Mouse (Mus musculus) heart, embryonic 13.5 days (tissue): ENCODE measurements around the gene Hs1bp3. TPM values are rescaled to one million over a fixed set of nuclear protein-coding genes. Genes with fewer than 3 reads are reported as not detected.

ENCODE experiments used
- ATAC-seq: fragments of 200-750 bp; cut with Nextera tagmentation; 2 replicates; pipeline ENCODE4 v1.8.0; 2017; ENCODE audit warnings: moderate TSS enrichment; ENCODE audit not compliant: insufficient number of reproducible peaks, low FRiP score, low TSS enrichment; ENCODE audit errors: extremely low read depth
- H3K27ac ChIP-seq: fragments of 300-500 bp; sonication (generic); replicated peaks from 2 replicates; pipeline ENCODE4 v1.5.1; 2015; ENCODE audit warnings: moderate library complexity, mild to moderate bottlenecking, inconsistent platforms
- H3K27me3 ChIP-seq: fragments of 300-500 bp; sonication (generic); replicated peaks from 2 replicates; pipeline ENCODE4 v1.6.1; 2015; ENCODE audit warnings: mild to moderate bottlenecking, inconsistent platforms
- H3K36me3 ChIP-seq: fragments of 300-500 bp; sonication (generic); 2 replicates; pipeline ENCODE4 v1.6.1; 2015; ENCODE audit warnings: mild to moderate bottlenecking, inconsistent platforms
- H3K4me1 ChIP-seq: fragments of 300-500 bp; sonication (generic); 2 replicates; pipeline ENCODE4 v1.6.1; 2015; ENCODE audit warnings: inconsistent platforms
- H3K4me2 ChIP-seq: fragments of 300-500 bp; sonication (generic); 2 replicates; pipeline ENCODE4 v1.6.1; 2015; ENCODE audit warnings: inconsistent platforms, mild to moderate bottlenecking, moderate library complexity
- H3K4me3 ChIP-seq: fragments of 300-500 bp; sonication (generic); 2 replicates; pipeline ENCODE4 v1.5.1; 2015; ENCODE audit warnings: moderate library complexity, mild to moderate bottlenecking, inconsistent platforms
- H3K9ac ChIP-seq: fragments of 300-500 bp; sonication (generic); 2 replicates; pipeline ENCODE4 v1.6.1; 2015; ENCODE audit warnings: inconsistent platforms, mild to moderate bottlenecking, moderate library complexity
- H3K9me3 ChIP-seq: fragments of 300-500 bp; sonication (generic); 2 replicates; pipeline ENCODE4 v1.6.1; 2016; ENCODE audit warnings: inconsistent platforms
- WGBS: fragments of 180-500 bp; shearing (Covaris S2); methylation state at CpG from one replicate; pipeline ENCODE4 v1.1.7; 2015; ENCODE audit warnings: mixed read lengths; 5-methylcytosine and 5-hydroxymethylcytosine counted together
- polyA plus RNA-seq: library from polyadenylated mRNA; unstranded; fragments of >200 nt; fragmentation: Nextera tagmentation; extraction: Ambion mirVana; gene quantifications from 2 replicates; pipeline ENCODE4 v1.2.1, GENCODE M21; 2015

Gene Hs1bp3
- polyA plus RNA-seq, 1 experiment from 2014 or later = 14.3 TPM

DNA sequence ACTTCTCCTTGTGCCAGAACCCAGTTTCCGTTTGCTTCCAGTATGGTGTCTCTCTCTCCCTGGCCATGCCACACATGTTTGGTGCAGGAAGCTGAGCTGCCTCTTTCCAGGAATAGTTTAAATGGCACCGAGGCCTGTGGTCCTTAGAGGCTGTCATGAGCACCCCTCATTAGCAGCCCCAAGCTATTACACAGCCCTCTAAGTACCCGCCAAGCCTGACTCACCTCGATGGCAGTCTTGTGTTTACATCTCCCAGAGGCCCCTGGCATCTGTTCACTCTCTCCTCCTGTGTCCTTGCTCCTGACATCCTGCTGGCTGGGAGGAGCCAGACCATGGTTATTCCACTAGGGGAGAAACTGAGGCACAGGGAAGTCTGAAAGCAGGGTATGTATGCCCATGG is 25.3 kb downstream of the Hs1bp3 start:
- ATAC-seq = no peak
- Histone ChIP-seq H3K27me3 (no peaks in the 10 kb centered on the region), H3K4me2 (no peak overlapping the region), H3K4me1 (peaks cover 45% of the 10 kb centered on the region), H3K9me3 (no peaks in the 10 kb centered on the region), H3K36me3 (peaks cover 65% of the 10 kb centered on the region), H3K9ac (peak overlapping the region; percentile 54; the same call in 1 of the 2 replicates), H3K4me3 (no peak overlapping the region), H3K27ac (peak overlapping the region; percentile 75)
- 35% methylated on average over 4 of the region's 4 CpGs for WGBS

DNA sequence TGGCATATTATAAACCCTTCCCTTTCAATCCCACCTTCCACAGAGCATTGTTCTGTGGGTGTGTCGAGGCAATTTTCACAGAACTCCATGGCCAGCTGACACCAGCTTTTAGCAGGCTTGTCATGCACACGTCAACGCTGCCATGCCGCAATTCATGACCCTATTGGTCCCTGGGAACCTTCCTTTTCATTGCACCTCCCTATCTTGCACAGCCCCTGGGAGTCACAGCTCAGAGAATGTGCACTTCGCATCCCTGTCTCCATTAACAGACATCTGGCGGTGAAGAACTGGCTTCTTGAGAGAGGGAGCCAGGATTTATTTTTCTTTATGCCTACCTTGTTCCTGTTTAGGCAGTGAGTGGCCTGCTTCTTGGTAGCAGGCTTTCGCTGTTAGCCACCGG is 25.7 kb downstream of the Hs1bp3 start:
- Histone ChIP-seq H3K4me2 (no peak overlapping the region), H3K4me1 (peaks cover 41% of the 10 kb centered on the region), H3K27me3 (no peaks in the 10 kb centered on the region), H3K9ac (peak overlapping the region; percentile 53; the same call in 1 of the 2 replicates), H3K27ac (peak overlapping the region; percentile 75), H3K9me3 (no peaks in the 10 kb centered on the region), H3K4me3 (no peak overlapping the region), H3K36me3 (peaks cover 65% of the 10 kb centered on the region)
- WGBS = 50% methylated on average over 8 of the region's 8 CpGs
- ATAC-seq = no peak

DNA sequence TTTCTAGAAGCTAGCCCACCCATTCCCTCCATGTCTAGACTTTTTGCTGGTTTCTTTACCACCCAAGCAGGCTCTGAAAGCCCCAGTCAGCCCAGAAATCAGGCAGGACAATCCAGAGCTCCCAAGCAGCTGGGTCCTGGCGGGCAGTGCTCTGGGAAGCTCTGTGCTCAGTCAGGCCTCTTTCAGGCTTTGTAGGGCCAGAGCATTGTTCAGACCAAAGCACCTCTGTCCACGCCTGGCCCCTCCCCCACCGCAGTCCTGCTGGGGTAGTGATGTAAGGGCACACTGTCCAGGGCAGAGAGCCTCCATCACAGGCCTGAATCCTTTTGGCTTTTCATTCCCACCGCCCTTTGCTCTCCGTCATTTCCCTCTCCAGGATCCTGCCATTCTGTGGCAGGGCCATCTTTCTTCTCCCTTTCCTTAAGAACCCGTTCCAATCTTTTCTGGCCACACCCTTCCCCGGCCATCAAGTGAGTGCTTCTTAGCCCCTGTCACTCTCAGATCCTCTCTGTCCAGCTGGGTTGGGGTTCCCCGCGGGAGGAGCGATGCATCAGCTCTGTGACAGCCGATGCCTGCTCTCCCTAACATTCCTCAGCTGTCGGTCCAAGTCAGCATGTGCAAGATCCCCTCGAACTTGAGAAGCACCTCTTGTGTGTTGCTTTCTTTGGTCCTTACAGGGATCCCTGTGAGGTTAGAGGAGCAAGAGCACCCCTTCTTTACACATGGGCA is 26.5 kb downstream of the Hs1bp3 start:
- Histone ChIP-seq H3K9ac (peak overlapping the region; percentile 53; the same call in 1 of the 2 replicates), H3K9me3 (no peaks in the 10 kb centered on the region), H3K36me3 (peaks cover 65% of the 10 kb centered on the region), H3K4me3 (no peak overlapping the region), H3K4me2 (no peak overlapping the region), H3K27ac (peak overlapping the region; percentile 75; the same call in 1 of the 2 replicates), H3K4me1 (peaks cover 37% of the 10 kb centered on the region), H3K27me3 (no peaks in the 10 kb centered on the region)
- ATAC-seq = no peak
- WGBS = 43% methylated on average over 13 of the region's 13 CpGs

DNA sequence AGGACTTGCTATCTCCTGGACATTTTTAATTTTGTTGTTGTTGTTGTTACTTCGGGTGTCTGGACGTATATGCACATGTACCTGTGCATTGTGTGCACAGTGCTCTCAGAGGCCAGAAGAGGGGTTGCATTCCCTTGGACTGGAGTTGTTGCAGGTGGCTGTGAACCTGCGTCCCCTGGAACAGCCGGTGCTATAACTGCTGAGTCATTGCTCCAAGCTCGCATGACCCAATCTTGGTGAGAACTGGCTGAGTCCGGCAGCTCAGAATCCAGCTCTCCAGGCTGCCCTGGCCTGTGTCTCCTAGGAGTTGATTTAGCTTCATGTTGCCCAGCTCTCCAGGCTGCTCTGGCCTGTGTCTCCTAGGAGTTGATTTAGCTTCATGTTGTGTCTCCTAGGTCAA is 27.8 kb downstream of the Hs1bp3 start:
- 83% methylated on average over 6 of the region's 6 CpGs for WGBS
- ATAC-seq = no peak
- H3K4me1 ChIP-seq = peaks cover 44% of the 10 kb centered on the region
- H3K36me3 ChIP-seq = peaks cover 56% of the 10 kb centered on the region
- no peak overlapping the region for H3K9ac ChIP-seq
- no peaks in the 10 kb centered on the region for H3K9me3 ChIP-seq
- no peaks in the 10 kb centered on the region for H3K27me3 ChIP-seq
- no peak overlapping the region for H3K27ac ChIP-seq
- no peak overlapping the region for H3K4me3 ChIP-seq
- no peak overlapping the region for H3K4me2 ChIP-seq

DNA sequence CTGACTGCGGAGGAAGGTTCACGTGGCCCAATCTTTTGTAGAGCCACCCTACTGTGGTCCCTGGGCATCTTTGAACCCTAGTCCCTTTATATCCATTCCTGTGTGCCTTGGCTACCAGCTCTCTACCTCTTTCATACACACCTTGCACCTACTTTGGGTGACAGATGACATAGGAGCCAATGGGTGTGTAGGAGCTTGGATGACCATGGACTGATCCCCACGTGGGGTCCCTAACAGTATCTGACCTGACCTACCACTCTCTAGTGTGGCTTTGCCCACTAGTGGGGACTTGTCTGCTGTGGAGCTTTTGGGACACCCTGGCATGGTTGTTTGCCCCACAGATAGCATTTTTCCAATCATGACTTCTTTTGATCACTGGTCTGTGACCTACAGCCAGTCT is 30.1 kb downstream of the Hs1bp3 start:
- no peaks in the 10 kb centered on the region for H3K9me3 ChIP-seq
- H3K4me1 ChIP-seq = peaks cover 30% of the 10 kb centered on the region
- no peaks in the 10 kb centered on the region for H3K27me3 ChIP-seq
- 83% methylated on average over 3 of the region's 3 CpGs for WGBS
- H3K4me3 ChIP-seq = no peak overlapping the region
- no peak overlapping the region for H3K27ac ChIP-seq
- H3K4me2 ChIP-seq = no peak overlapping the region
- no peak overlapping the region for H3K9ac ChIP-seq
- peaks cover 38% of the 10 kb centered on the region for H3K36me3 ChIP-seq
- ATAC-seq = no peak

DNA sequence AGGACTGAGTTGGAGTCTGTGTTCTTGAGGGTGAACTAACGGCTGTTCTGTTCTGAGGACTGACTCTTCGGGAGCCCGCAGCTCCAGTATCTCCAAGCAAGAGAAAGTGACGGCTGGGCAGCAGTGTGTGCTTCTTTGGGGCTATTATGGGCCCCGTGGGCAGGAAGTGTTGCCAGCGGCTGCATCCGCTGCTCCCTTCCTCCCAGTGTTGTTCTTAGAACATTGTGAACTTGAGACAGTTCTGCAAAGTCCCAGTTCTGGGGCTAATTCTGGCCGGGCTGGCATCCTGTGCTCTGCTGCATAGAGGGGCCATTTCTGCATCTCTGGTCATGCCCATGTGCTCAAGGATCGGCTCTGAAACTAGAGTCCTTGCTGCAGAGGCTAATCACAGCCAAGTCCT is 31.7 kb downstream of the Hs1bp3 start:
- no peak for ATAC-seq

DNA sequence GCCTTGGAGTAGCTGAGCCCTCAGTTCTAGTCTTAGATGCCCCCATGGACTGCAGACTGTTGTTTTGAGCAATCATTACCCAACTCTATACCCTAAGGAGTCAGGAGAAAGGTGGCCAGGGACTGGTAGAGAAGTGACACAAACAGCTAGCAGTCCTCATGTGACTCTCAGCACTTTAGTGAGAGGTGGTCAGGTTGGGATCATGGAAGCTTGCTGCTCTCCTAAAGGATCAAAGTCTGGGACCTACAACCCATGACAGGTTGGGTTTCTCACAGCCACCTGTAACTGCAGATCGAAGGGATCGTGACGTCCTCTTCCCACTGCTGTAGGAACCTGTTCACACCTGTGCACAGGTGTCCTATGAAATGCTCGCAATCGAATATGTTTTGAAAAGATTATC is 32.3 kb downstream of the Hs1bp3 start:
- Histone ChIP-seq H3K4me2 (no peak overlapping the region), H3K27me3 (no peaks in the 10 kb centered on the region), H3K9ac (0 out of 2 replicates have a peak overlapping the region, but pooled peaks have one; percentile 34), H3K9me3 (no peaks in the 10 kb centered on the region), H3K36me3 (peaks cover 25% of the 10 kb centered on the region), H3K4me1 (peaks cover 25% of the 10 kb centered on the region), H3K4me3 (no peak overlapping the region), H3K27ac (peak overlapping the region; percentile 43)
- WGBS = 91% methylated on average over 5 of the region's 5 CpGs
- no peak for ATAC-seq

More for the DNA sequence above, 31.7 kb downstream of the Hs1bp3 start:
- no peak overlapping the region for H3K4me3 ChIP-seq
- peaks cover 28% of the 10 kb centered on the region for H3K4me1 ChIP-seq
- H3K27me3 ChIP-seq = no peaks in the 10 kb centered on the region
- no peaks in the 10 kb centered on the region for H3K9me3 ChIP-seq
- peaks cover 32% of the 10 kb centered on the region for H3K36me3 ChIP-seq
- H3K4me2 ChIP-seq = no peak overlapping the region; the same call in 1 of the 2 replicates
- 38% methylated on average over 9 of the region's 9 CpGs for WGBS
- 0 out of 2 replicates have a peak overlapping the region, but pooled peaks have one; percentile 34 for H3K9ac ChIP-seq
- H3K27ac ChIP-seq = peak overlapping the region; percentile 43

DNA sequence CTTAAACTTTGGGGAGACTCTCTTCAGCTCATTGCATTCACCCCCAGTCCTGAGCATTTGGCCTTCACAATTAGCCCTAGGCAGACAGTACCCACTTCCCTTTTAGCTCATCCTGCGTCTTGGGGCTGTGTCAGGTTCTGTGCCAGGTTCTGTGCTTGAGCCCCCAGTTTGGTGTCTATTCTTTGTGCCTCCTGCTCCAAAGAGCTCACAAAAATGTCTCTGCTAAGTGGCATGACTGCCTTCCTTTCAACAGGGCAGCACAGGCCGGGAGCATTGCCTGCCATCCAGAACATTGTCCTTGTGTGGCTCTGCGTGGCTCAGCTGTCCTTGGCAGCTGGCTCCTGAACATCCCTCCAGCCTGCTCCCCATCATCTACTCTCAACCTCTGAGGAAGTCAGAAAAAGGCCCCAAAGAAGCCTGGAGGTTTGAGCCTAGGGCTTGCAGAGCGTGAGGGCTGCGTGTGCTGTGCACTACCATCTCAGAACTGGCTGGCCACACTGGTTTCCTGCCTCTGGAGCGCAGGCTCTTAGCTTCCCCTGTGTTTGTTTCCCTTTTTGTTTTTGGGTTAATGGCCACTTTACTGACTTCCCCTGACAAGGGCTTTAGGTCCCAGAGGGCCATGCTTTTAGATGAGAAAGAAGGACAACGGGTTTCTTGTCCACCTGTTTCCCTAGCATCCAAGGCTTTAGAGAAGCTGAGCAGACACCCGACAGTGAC is 34.7 kb downstream of the Hs1bp3 start:
- ATAC-seq = no peak
- H3K4me1 ChIP-seq = peaks cover 29% of the 10 kb centered on the region
- H3K36me3 ChIP-seq = peaks cover 6% of the 10 kb centered on the region
- H3K9me3 ChIP-seq = no peaks in the 10 kb centered on the region
- H3K9ac ChIP-seq = no peak overlapping the region
- H3K27ac ChIP-seq = no peak overlapping the region
- H3K27me3 ChIP-seq = no peaks in the 10 kb centered on the region
- no peak overlapping the region for H3K4me2 ChIP-seq
- no peak overlapping the region for H3K4me3 ChIP-seq
- 70% methylated on average over 8 of the region's 8 CpGs for WGBS

DNA sequence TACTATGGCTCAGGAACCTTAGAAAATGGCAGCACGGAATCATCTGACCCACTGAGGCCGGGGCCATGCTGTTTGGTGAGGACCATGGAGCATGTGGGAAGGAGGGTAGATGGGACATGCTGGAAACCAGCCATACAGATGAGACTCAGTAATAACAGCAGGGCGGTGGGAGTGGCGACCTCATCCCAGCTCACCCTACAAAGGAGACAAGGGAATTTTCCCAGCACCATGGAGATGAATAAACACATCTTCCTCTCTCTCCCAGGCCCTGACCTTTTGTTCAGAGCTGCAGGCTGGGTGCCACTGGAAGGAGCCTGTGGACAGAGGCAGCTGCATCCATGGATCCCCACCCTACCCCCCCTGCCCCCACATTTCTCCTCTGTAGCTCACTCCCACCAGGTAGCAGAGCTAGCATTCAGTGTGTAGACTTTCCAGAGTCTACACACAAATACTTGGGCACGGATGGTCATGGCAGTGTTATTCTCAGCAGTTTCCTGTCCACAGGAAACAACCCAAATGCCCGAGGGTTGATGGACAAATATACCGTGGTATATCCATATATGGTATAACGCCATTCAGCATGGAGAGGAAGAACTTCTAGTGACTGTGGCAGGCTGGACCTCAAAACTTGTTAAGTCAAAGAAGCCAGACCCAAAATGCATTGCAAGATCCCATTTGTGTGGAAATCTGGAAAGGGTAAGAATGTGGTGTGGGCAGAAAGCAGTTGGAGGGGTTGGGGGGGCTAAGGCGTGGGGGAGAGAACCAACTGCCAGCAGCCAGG is 35.7 kb downstream of the Hs1bp3 start:
- no peak for ATAC-seq
- Histone ChIP-seq H3K27ac (no peak overlapping the region), H3K9me3 (no peaks in the 10 kb centered on the region), H3K4me2 (no peak overlapping the region), H3K4me3 (no peak overlapping the region), H3K36me3 (no peaks in the 10 kb centered on the region), H3K27me3 (no peaks in the 10 kb centered on the region), H3K9ac (no peak overlapping the region), H3K4me1 (peaks cover 29% of the 10 kb centered on the region)
- 64% methylated on average over 9 of the region's 9 CpGs for WGBS

DNA sequence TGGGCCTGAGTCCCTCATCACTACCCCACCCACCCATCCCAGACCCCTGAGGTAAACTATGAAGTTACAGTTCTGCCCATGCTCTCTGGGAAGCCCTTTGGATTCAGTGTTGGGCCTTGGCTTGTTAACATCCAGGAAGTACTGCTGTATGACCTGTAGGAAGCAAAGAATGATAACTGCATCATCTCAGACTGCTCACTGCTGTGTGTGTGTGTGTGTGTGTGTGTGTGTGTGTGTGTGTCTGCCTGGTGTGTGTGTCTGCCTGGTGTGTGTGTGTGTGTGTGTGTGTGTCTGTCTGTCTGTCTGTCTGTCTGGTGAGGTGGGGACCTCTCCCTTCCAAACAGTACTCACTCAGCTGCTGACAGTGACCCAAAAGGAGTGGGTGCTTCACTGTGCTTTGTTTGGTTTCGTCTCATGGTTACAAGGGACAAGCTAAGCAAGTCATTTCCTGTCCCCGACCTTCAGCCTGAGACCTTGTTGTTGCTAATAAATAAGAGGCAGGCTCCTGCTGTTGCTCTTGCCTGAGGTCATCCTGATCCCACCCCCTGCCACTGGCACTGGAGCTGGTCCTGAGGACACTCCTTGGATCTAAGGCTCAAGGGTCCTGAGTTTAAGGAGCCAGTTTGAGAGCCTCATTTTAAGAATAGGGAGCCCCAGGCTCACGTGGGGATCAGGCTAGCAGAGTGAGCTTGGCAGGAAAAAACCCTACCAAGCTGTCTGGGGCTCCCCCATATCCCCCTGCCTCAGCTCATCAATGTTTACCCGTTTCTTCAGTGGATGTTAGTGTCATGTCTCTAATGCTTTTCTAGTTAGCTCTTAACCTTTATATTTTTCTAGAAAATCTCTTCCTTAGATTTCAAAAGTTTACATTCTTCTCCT is 38.0 kb downstream of the Hs1bp3 start:
- Histone ChIP-seq H3K27ac (peak overlapping the region; percentile 48; the same call in 1 of the 2 replicates), H3K36me3 (no peaks in the 10 kb centered on the region), H3K27me3 (no peaks in the 10 kb centered on the region), H3K4me3 (no peak overlapping the region), H3K4me2 (no peak overlapping the region), H3K4me1 (peaks cover 18% of the 10 kb centered on the region), H3K9ac (0 out of 2 replicates have a peak overlapping the region, but pooled peaks have one; percentile 10), H3K9me3 (no peaks in the 10 kb centered on the region)
- WGBS = 36% methylated on average over 4 of the region's 4 CpGs
- peak; percentile 58; the same call in 1 of the 2 replicates for ATAC-seq
